ENCODE assay signal across 8 mouse cellular contexts in genomic region chr13:64343598-64343997, GRCm38 (mm10). TPM values are rescaled to one million over a fixed set of nuclear protein-coding genes. Genes with fewer than 3 reads are reported as not detected.
DNase-seq lines count a peak whose midpoint lies in the region; ATAC-seq lines count a peak whose summit lies in the region.

No protein-coding gene starts in this region.

- H3K9ac ChIP-seq in heart, embryonic 15.5 days: peak overlapping the region; percentile 62
- H3K9ac ChIP-seq in stomach, embryonic 15.5 days: peak overlapping the region; percentile 25; the same call in 1 of the 2 replicates

- H3K27ac ChIP-seq in heart, embryonic 15.5 days: peak overlapping the region; percentile 35; the same call in 1 of the 2 replicates
- H3K27ac ChIP-seq in stomach, embryonic 15.5 days: no peak overlapping the region

- peaks cover 4% of the 10 kb centered on the region; the same call in 1 of the 2 replicates for H3K4me1 ChIP-seq in heart, embryonic 15.5 days (replicated peaks)
- H3K4me1 ChIP-seq in stomach, embryonic 15.5 days: no peaks in the 10 kb centered on the region

- H3K27me3 ChIP-seq in heart, embryonic 15.5 days: no peaks in the 10 kb centered on the region
- no peaks in the 10 kb centered on the region for H3K27me3 ChIP-seq in stomach, embryonic 15.5 days (replicated peaks)

- peak overlapping the region; percentile 89 for H3K4me2 ChIP-seq in heart, embryonic 15.5 days
- peak overlapping the region; percentile 81 for H3K4me2 ChIP-seq in stomach, embryonic 15.5 days

- no peak for DNase-seq in frontal cortex, postnatal 10 days (ENCODE audit: low spot score in 2 of 2)
- peak; percentile 9 to 24 for DNase-seq in layer of hippocampus, postnatal 10 days (ENCODE audit: low spot score in 2 of 2)
- peak; percentile 20 for DNase-seq in lung, postnatal 36 days
- DNase-seq in thymus, postnatal 36 days: no peak

- WGBS in heart, embryonic 15.5 days: 21% methylated on average over 10 of the region's 10 CpGs
- 14% methylated on average over 10 of the region's 10 CpGs for WGBS in stomach, embryonic 15.5 days

- peak; percentile 97 for ATAC-seq in frontal cortex, adult (ENCODE audit: low TSS enrichment)
- ATAC-seq in common myeloid progenitor, adult 5-6 weeks (replicated peaks; ENCODE audit: low read depth, poor library complexity, severe bottlenecking): peak; percentile 62
- peak; percentile 61 for ATAC-seq in heart, embryonic 15.5 days (replicated peaks; ENCODE audit: insufficient number of reproducible peaks, insufficient read depth, low FRiP score, low read depth)
- ATAC-seq in stomach, embryonic 15.5 days (ENCODE audit: insufficient read depth, low FRiP score, low read depth): 0 out of 2 replicates have a peak, but pooled peaks have one; percentile 7

- no peaks in the 10 kb centered on the region for H3K36me3 ChIP-seq in heart, embryonic 15.5 days
- H3K36me3 ChIP-seq in stomach, embryonic 15.5 days: no peaks in the 10 kb centered on the region

- H3K9me3 ChIP-seq in heart, embryonic 15.5 days (replicated peaks): no peaks in the 10 kb centered on the region
- no peaks in the 10 kb centered on the region for H3K9me3 ChIP-seq in stomach, embryonic 15.5 days

- H3K4me3 ChIP-seq in heart, embryonic 15.5 days: peak overlapping the region; percentile 61
- H3K4me3 ChIP-seq in stomach, embryonic 15.5 days (replicated peaks): peak overlapping the region; percentile 46

RNA-seq across cellular contexts. Expression of gene Ctsl, which starts 27.1 kb away (rescaled TPM):
- total RNA-seq in common myeloid progenitor, adult 5-6 weeks (2017): 52.0 and 75.0 TPM in 2 replicates
- polyA plus RNA-seq in heart, embryonic 15.5 days (2015; fragmentation: Nextera tagmentation; extraction: Ambion mirVana): 246 and 363 TPM in 2 replicates
- total RNA-seq in layer of hippocampus, postnatal 10 days (2021): 100 to 1,000 TPM; 169 to 194 TPM
- polyA plus RNA-seq in stomach, embryonic 15.5 days (2015; fragmentation: Nextera tagmentation; extraction: Ambion mirVana): 221 and 248 TPM in 2 replicates

RNA-seq across cellular contexts. Expression of gene Aaed1, which starts 31.1 kb away (rescaled TPM):
- total RNA-seq in common myeloid progenitor, adult 5-6 weeks (2017): 47.8 and 48.7 TPM in 2 replicates
- 69.2 and 70.0 TPM in 2 replicates for polyA plus RNA-seq in heart, embryonic 15.5 days (2015; fragmentation: Nextera tagmentation; extraction: Ambion mirVana)
- 10 to 100 TPM in 1 of 2 experiments, 1 to 10 TPM in 1; 8.5 to 11.7 TPM for total RNA-seq in layer of hippocampus, postnatal 10 days (2021)
- polyA plus RNA-seq in stomach, embryonic 15.5 days (2015; fragmentation: Nextera tagmentation; extraction: Ambion mirVana): 63.7 and 63.9 TPM in 2 replicates

Comparison
In these comparisons a context has a peak if more than half of its experiments do, and no peak if none do; other contexts are left out.
1. ATAC-seq: peak in every context shown above with its lines; median percentile 97 in frontal cortex, adult; 62 in common myeloid progenitor, adult 5-6 weeks; 61 in heart, embryonic 15.5 days; 7 in stomach, embryonic 15.5 days.
2. DNase-seq: peak in layer of hippocampus, postnatal 10 days (2 of 2) and lung, postnatal 36 days (single experiment); none in frontal cortex, postnatal 10 days (0 of 2) and thymus, postnatal 36 days (0 of 2).